Mouse (Mus musculus) gastrocnemius, postnatal 25 days (tissue): ENCODE results near the gene Grin2c. TPM values are rescaled to one million over a fixed set of nuclear protein-coding genes. Genes with fewer than 3 reads are reported as not detected.
A peak's percentile ranks its signal among the peaks of the same experiment; 100 is the strongest.

Experiments
- DNase-seq: peaks from one replicate; pipeline ENCODE4 v3.0.0; 2022
- total RNA-seq, 2 experiments: library from RNA; stranded (reverse); gene quantifications; 1 replicate in 1 of 2; 2 replicates in 1 of 2; pipeline ENCODE4 v1.2.3; 2021

The Grin2c gene
- total RNA-seq, 2 experiments from 2014 or later, result 0.05 TPM; not detected in 1

DNA sequence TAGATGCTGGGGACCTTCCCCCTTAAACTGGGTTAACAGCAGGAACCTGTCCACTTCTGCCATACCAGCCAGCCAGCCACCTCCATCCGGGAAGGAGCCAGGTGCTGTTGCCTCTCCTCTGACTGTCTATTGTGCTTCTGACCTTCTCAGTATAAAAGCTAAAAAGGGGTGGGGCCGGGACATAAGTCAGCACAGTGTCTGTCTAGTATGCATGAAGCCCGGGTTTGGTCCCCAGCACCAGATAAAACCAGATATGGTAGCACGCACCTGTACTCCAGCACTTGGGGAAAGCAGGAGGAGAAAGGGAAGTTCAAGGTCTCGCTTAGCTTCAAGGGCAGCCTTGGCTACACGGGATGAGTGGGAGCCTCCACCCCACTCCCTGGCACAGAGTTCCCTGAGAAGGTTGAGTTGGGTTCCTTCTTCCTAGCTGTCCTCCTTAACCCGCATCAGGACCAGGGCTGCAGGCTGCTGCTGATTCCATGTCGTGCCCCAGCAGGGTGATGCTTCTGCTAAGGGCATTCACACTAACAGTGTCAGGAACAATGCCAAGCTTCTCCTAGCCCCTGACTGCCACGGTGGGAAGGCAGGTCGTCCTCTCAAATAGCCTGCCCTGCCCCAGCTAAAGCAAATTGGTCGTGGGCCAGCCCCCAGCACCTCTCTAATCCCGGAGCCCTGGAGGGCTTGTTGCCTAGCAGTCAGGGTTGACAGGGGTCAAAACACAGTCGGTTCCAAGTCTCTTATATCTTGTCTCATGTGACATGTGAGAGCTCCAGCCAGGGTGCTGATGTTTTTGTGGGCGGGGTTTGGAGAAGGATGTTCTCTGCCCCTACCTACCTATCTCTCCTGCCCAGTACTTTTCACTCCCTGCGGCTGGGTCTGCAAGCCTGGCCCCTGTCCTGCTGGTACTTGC is 37.8 kb downstream of the Grin2c start:
- DNase-seq, result peak; percentile 48

GRCm38 (mm10) chr11:115228430-115228829 is 38.6 kb downstream of the Grin2c start:
- DNase-seq, result peak; percentile 57

GRCm38 (mm10) chr11:115227640-115228039 is 39.4 kb downstream of the Grin2c start:
- no peak for DNase-seq

DNA sequence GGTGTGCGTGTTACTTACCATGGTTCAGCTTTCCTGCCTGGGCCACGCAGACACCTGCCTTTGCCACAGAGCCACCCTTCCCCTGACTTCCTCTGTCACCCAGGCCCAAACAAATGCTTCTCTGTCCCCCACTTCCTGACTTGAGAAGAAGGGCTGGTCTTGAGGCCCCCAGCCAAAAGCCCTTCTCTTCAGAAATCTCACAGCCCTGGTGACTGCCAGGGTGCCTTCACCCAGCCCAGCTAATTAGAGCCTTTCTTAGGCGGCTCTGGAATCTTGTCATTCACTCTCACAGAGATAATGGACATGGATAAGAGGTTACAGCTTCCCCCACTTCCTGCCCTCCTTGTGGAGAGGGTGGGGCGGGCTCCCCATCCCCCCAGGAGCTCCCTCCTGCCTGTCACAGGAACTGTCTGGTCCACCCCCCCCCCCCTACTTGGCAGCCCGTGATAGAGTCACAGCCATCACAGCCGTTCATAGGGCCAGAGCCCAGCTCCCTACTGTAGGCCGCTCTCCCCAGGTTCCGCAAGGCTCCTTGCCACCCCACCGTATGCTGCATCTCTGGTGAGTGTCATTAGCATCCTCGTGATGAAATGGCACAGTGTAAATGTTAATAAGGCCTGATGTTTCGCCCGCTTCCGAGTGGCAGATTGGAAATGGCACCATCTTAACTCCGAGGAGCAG is 40.1 kb downstream of the Grin2c start:
- peak; percentile 41 for DNase-seq

- DNase-seq, result no peak
Measured at GRCm38 (mm10) chr11:115225301-115225700, 41.7 kb downstream of the Grin2c start.

- no peak for DNase-seq
Measured at GRCm38 (mm10) chr11:115224889-115225288, 42.2 kb downstream of the Grin2c start.

- DNase-seq, result no peak
Measured at GRCm38 (mm10) chr11:115223877-115224276, 43.2 kb downstream of the Grin2c start.

GRCm38 (mm10) chr11:115223451-115223850 is 43.6 kb downstream of the Grin2c start:
- DNase-seq, result no peak

GRCm38 (mm10) chr11:115222570-115222969 is 44.5 kb downstream of the Grin2c start:
- no peak for DNase-seq

- no peak for DNase-seq
Measured at GRCm38 (mm10) chr11:115222077-115222476, 45.0 kb downstream of the Grin2c start.

GRCm38 (mm10) chr11:115219685-115220084 is 47.4 kb downstream of the Grin2c start:
- DNase-seq, result no peak

DNA sequence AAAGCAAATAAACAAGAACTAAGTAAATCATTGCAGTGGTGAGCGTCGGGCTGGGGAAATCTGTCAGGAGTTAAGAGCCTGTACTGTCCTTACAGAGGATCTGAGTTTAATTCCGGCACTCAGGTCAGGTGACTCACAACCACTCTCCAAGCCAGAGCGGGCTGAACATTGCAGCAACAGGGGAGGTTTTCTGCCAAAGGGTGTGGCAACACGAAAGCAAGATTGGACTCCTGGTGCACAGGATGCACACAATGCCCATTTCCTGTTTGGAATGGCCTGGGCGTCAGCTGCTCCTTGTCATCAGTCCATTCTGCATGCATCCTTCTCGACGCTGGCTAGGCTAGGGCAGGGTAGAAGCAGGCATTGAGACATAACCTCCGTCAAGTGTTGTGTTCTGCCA is 47.8 kb downstream of the Grin2c start:
- peak; percentile 57 for DNase-seq

GRCm38 (mm10) chr11:115217439-115218410 is 49.3 kb downstream of the Grin2c start:
- DNase-seq, result no peak

- DNase-seq, result no peak
Measured at GRCm38 (mm10) chr11:115215123-115215522, 51.9 kb downstream of the Grin2c start.

DNA sequence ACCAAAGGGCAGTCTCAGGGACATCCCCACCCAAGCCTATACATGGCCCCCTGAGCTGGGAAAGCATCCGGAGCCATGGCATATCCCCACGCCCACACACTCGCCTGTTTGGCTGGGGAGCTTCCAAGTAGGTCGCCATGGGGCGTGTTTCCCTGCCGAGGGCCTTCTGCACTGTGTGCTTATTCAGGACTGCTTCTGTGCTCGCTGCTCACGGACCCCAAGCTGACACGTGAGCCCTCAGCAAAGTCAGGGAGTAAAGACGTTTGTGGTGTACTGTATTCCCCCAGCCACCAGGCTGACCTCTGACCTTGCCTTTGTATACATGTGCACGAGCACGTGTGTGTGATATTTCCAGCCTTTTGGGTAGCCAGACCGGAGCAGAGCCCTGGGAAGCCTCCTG is 54.9 kb downstream of the Grin2c start:
- DNase-seq, result no peak

DNA sequence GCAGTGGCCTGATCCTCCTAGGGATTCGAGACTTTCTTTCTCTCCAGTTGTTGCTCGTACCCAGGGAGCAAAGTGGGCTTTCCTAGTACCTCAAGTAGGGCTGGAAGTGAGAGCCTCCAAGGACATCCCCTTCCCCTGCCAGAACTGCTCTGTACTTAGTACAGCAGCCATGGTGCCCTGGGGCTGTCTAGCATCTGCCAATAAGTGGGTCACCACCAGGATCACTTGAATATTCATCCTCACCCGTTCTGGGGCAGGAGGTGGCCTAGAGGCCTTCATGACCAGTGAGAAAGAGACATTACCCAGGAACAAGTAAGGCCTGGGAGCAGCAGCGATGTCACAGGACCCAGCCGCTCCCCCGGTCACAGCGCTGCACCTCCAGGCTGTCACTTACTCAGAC is 57.1 kb downstream of the Grin2c start:
- DNase-seq, result no peak

DNA sequence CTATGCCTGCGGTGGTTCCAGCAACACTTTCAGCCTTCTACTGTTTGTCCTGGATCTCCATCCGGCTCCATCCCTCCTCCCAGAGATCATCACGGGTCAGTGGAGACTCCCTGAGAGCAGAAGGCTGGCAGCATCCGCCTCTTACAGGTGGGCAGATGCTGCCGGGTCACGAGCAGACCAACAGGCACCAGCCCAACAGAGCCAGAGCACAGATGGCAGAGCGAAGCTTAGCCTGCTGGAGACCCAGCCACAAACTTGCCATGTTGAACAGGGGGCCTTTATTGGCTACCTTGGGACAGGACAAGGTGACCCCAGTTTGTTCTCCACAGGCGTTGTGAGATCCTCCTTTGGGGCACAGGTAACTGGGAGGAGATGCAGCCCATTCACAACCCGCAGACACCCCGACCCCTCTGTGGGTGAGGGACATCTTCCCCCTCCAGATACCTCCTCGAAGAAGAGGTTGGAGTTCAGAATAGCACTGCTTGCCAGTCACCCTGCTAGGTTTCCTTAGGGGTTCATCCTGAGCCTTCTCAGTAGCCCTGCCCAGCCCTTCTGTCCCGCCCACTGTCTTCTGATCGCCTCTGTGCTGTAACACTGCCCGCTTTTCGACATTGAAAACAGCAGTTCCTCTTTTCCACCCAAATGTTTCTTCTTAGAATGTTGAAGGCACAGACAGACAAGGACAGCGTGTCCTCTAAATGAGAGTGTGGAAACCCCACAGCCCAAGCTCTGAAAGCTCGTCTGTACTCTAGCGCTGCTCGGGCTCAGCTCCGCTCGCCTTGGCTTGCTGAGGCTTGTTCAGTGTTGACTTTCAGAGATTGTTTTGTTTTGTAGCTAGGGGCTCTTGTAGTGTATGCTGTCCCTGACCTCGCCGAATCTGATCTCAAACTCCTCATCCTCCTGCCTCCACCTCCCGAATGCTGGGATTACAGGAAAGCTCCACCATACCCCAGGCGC is 58.0 kb downstream of the Grin2c start:
- no peak for DNase-seq

- DNase-seq, result no peak
Measured at GRCm38 (mm10) chr11:115208126-115208525, 58.9 kb downstream of the Grin2c start.

GRCm38 (mm10) chr11:115202756-115203155 is 64.3 kb downstream of the Grin2c start:
- DNase-seq, result no peak

GRCm38 (mm10) chr11:115202316-115202715 is 64.7 kb downstream of the Grin2c start:
- peak; percentile 60 for DNase-seq

DNA sequence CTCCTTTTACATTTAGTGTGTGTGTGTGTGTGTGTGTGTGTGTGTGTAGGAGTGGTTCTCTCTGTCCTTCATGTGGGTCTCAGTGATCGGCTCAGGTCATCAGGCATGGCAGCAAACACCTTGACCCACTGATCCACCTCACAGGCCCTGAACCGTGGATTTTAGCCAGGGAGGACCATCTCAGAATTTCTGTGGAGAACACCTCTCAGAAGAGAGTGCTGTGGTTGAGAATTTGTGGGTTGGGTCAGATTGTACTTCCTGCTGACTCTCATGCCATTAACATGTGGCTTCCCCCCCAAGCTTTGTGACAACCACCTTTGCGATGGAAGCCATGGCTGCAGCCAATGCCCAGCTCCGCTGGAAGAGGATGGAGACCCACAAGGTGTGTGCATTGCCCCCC is 66.5 kb downstream of the Grin2c start:
- no peak for DNase-seq
